In genomic region chr16:31358576-31358975, GRCm38 (mm10) we compare ENCODE assay signal across 16 mouse cellular contexts. TPM values are rescaled to one million over a fixed set of nuclear protein-coding genes. Genes with fewer than 3 reads are reported as not detected.
DNase-seq lines count a peak whose midpoint lies in the region; ATAC-seq lines count a peak whose summit lies in the region.
"Had no signal": no experiment of that assay in that cellular context is flagged by ENCODE, and none has a peak within 500 bp of the region (broad histone marks: within the 10 kb centered on the region; RNA-seq: fewer than 3 reads in every experiment).

No protein-coding gene starts in this region.

- H3K36me3 ChIP-seq in heart, embryonic 11.5 days (ENCODE audit: control insufficient read depth, insufficient read depth, low read length) = no peaks in the 10 kb centered on the region
- H3K36me3 ChIP-seq in liver, embryonic 13.5 days = no peaks in the 10 kb centered on the region
- H3K36me3 ChIP-seq: forebrain, embryonic 12.5 days had no signal

- no peak for DNase-seq in heart, adult 8-10 months (ENCODE audit: low spot score)
- peak; percentile 33 for DNase-seq in testis, postnatal 10 days (ENCODE audit: low spot score)
- no peak for DNase-seq in testis, postnatal 14 days (ENCODE audit: low spot score)
- peak; percentile 40 for DNase-seq in liver, embryonic 13.5 days
- no peak for DNase-seq in layer of hippocampus, adult 8-10 months (ENCODE audit: low spot score in 2 of 2)
- DNase-seq in adrenal gland, adult 8-10 months = no peak
- no peak for DNase-seq in cerebellum, adult 8-10 months
- DNase-seq: adrenal gland, postnatal 10 days; B cell, adult 2 months; kidney, postnatal 14 days; lung, postnatal 4 days; thymus, postnatal 25 days had no signal

- H3K4me3 ChIP-seq in heart, embryonic 11.5 days (ENCODE audit: low read depth, low read length) = peak overlapping the region; percentile 15; the same call in 1 of the 2 replicates
- peak overlapping the region; percentile 25 for H3K4me3 ChIP-seq in liver, embryonic 13.5 days (replicated peaks)
- H3K4me3 ChIP-seq: forebrain, embryonic 12.5 days had no signal

- WGBS in heart, embryonic 11.5 days (ENCODE audit: insufficient replicate concordance) = 16% methylated on average over 15 of the region's 15 CpGs
- WGBS in liver, embryonic 13.5 days (ENCODE audit: insufficient replicate concordance) = 21% methylated on average over 15 of the region's 15 CpGs

- peak overlapping the region; percentile 39 for H3K4me2 ChIP-seq in heart, embryonic 11.5 days
- H3K4me2 ChIP-seq in liver, embryonic 13.5 days = peak overlapping the region; percentile 54
- H3K4me2 ChIP-seq: forebrain, embryonic 12.5 days had no signal

- ATAC-seq in heart, embryonic 11.5 days (replicated peaks; ENCODE audit: insufficient number of reproducible peaks, low FRiP score, low TSS enrichment) = no peak
- ATAC-seq in liver, embryonic 13.5 days (ENCODE audit: low read depth) = peak; percentile 45; the same call in 1 of the 2 replicates
- ATAC-seq: hindbrain, postnatal 0 days; Patski had no signal

- no peaks in the 10 kb centered on the region for H3K27me3 ChIP-seq in heart, embryonic 11.5 days (ENCODE audit: control insufficient read depth, insufficient read depth, low read length)
- no peaks in the 10 kb centered on the region for H3K27me3 ChIP-seq in liver, embryonic 13.5 days
- H3K27me3 ChIP-seq: Patski had no signal

- peaks cover 8% of the 10 kb centered on the region for H3K4me1 ChIP-seq in heart, embryonic 11.5 days (ENCODE audit: control insufficient read depth, insufficient read depth, low read length)
- peaks cover 21% of the 10 kb centered on the region for H3K4me1 ChIP-seq in liver, embryonic 13.5 days (replicated peaks)

- no peak overlapping the region for H3K27ac ChIP-seq in heart, embryonic 11.5 days (ENCODE audit: low read depth, low read length)
- H3K27ac ChIP-seq in liver, embryonic 13.5 days = no peak overlapping the region
- H3K27ac ChIP-seq: forebrain, embryonic 12.5 days; hindbrain, postnatal 0 days had no signal

- no peak overlapping the region for H3K9ac ChIP-seq in heart, embryonic 11.5 days (ENCODE audit: low read depth, low read length)
- peak overlapping the region; percentile 5; the same call in 1 of the 2 replicates for H3K9ac ChIP-seq in liver, embryonic 13.5 days
- H3K9ac ChIP-seq: forebrain, embryonic 12.5 days had no signal

- H3K9me3 ChIP-seq in heart, embryonic 11.5 days (replicated peaks; ENCODE audit: control insufficient read depth, low read length) = no peaks in the 10 kb centered on the region
- H3K9me3 ChIP-seq in liver, embryonic 13.5 days (replicated peaks) = no peaks in the 10 kb centered on the region
- H3K9me3 ChIP-seq: forebrain, embryonic 12.5 days had no signal

RNA-seq across cellular contexts. Expression of gene Apod, which starts 44.0 kb away (rescaled TPM):
- not detected in 2 replicates for polyA plus RNA-seq in heart, embryonic 11.5 days (2014; fragmentation: Nextera tagmentation; extraction: Ambion mirVana)
- total RNA-seq in heart, adult 8-10 months (2022) = 1 to 10 TPM; 3.6 to 6.1 (median 4.9) TPM
- 0.14 TPM in 1 of 2 replicates, not detected in the other for polyA plus RNA-seq in liver, embryonic 13.5 days (2015; fragmentation: Nextera tagmentation; extraction: Ambion mirVana)
- 100 to 1,000 TPM; 167 to 280 (median 203) TPM for total RNA-seq in layer of hippocampus, adult 8-10 months (2022)
- 10 to 100 TPM in 1 of 4 experiments, 1 to 10 TPM in 3; 9.1 to 11.2 (median 9.5) TPM for total RNA-seq in adrenal gland, adult 8-10 months (2022)
- polyA plus RNA-seq: Patski had no signal

Comparison
In these comparisons a context has a peak if more than half of its experiments do, and no peak if none do; other contexts are left out.
1. DNase-seq: peak in testis, postnatal 10 days (single experiment) and liver, embryonic 13.5 days (single experiment); none in heart, adult 8-10 months (single experiment), testis, postnatal 14 days (single experiment), layer of hippocampus, adult 8-10 months (0 of 2), adrenal gland, adult 8-10 months (single experiment) and cerebellum, adult 8-10 months (single experiment).
2. RNA of gene Apod, which starts 44.0 kb away (total RNA-seq): 167 to 280 TPM in layer of hippocampus, adult 8-10 months; 9.1 to 11.2 TPM in adrenal gland, adult 8-10 months and 3.6 to 6.1 TPM in heart, adult 8-10 months; every median in the first group is over 10 times any median in the second.